25 mouse cellular contexts compared by ENCODE assay signal in the genomic region with DNA sequence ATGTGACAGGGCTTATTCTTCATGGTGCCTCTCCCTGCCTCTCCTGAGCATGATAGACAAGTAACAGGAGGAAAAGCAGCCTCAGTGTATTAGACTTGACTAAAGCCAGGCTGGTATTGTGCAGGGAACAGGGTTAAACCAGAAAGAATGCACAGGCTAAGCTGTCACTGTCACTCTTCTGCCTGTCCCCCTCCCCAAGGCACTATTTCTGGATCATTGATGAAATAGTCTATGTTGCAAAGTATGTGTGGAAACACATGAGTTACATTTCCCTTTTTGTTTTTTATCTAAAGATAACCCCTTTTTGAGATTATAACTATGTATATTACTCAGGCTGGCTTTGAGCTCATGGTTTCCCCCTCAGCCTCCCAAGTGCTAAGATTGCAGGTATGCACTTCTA.
"Had no signal": no experiment of that assay in that cellular context is flagged by ENCODE, and none has a peak within 500 bp of the region (broad histone marks: within the 10 kb centered on the region; RNA-seq: fewer than 3 reads in every experiment).

No protein-coding gene starts in this region.

- H3K9me3 ChIP-seq: heart, embryonic 10.5 days; heart, embryonic 12.5 days; hindbrain, embryonic 10.5 days; hindbrain, embryonic 12.5 days; intestine, embryonic 15.5 days; limb, embryonic 13.5 days; limb, embryonic 15.5 days had no signal

- DNase-seq: forebrain, postnatal 0 days; gastrocnemius, postnatal 14 days; gastrocnemius, postnatal 36 days; heart, adult 18-20 months; heart, postnatal 10 days; heart, postnatal 4 days; kidney, adult 18-20 months; kidney, adult 8-10 months; kidney, postnatal 14 days; kidney, postnatal 36 days; layer of hippocampus, adult 9-11 months; layer of hippocampus, postnatal 36 days; left cerebral cortex, postnatal 4 days had no signal

- H3K27me3 ChIP-seq: heart, embryonic 12.5 days; hindbrain, embryonic 12.5 days; intestine, embryonic 15.5 days; limb, embryonic 13.5 days; limb, embryonic 15.5 days had no signal

- H3K4me2 ChIP-seq: heart, embryonic 12.5 days; hindbrain, embryonic 12.5 days; hindbrain, embryonic 14.5 days; intestine, embryonic 15.5 days; limb, embryonic 13.5 days; limb, embryonic 15.5 days had no signal

- H3K36me3 ChIP-seq: heart, embryonic 10.5 days; heart, embryonic 12.5 days; hindbrain, embryonic 10.5 days; hindbrain, embryonic 12.5 days; intestine, embryonic 15.5 days; limb, embryonic 13.5 days; limb, embryonic 15.5 days had no signal

- H3K27ac ChIP-seq: heart, embryonic 10.5 days; hindbrain, embryonic 10.5 days; hindbrain, embryonic 12.5 days; hindbrain, embryonic 14.5 days; intestine, embryonic 15.5 days; kidney, postnatal 0 days; limb, embryonic 13.5 days; limb, embryonic 15.5 days had no signal

- ATAC-seq: forebrain, postnatal 0 days; hindbrain, embryonic 16.5 days; inflammation-experienced regulatory T-cells, adult 6 months; intestine, embryonic 15.5 days; intestine, postnatal 0 days had no signal

- H3K4me1 ChIP-seq: heart, embryonic 10.5 days; heart, embryonic 12.5 days; hindbrain, embryonic 10.5 days; hindbrain, embryonic 12.5 days; intestine, embryonic 15.5 days; limb, embryonic 13.5 days; limb, embryonic 15.5 days had no signal

- H3K4me3 ChIP-seq: heart, embryonic 10.5 days; heart, embryonic 12.5 days; hindbrain, embryonic 10.5 days; hindbrain, embryonic 12.5 days; intestine, embryonic 15.5 days; limb, embryonic 13.5 days; limb, embryonic 15.5 days had no signal

- H3K9ac ChIP-seq: forebrain, postnatal 0 days; heart, embryonic 12.5 days; hindbrain, embryonic 12.5 days; hindbrain, embryonic 14.5 days; intestine, embryonic 15.5 days; limb, embryonic 13.5 days; limb, embryonic 15.5 days had no signal
